Mouse (Mus musculus) common myeloid progenitor, adult 5-6 weeks (primary cell): ENCODE measurements at regions not wholly inside any gene's neighbourhood (a gene's known extent, or its start where the extent isn't known, plus 50 kb on each side); places are given as distances from the start of the nearest gene placed in this dataset.
A peak's percentile ranks its signal among the peaks of the same experiment; 100 is the strongest.

Experiments
- ATAC-seq: replicated peaks from 2 replicates; pipeline ENCODE4 v1.8.0; 2016; ENCODE audit warnings: low read depth, mild to moderate bottlenecking, moderate TSS enrichment, inconsistent platforms; ENCODE audit not compliant: poor library complexity, severe bottlenecking

GRCm38 (mm10) chr3:38076835-38077234 lies 352.5 kb upstream of the Gm5148 start:
- peak; percentile 79 for ATAC-seq

- no peak for ATAC-seq
Observed at GRCm38 (mm10) chr3:38073946-38074345, 349.7 kb upstream of the Gm5148 start.

GRCm38 (mm10) chr3:38055627-38056026 lies 331.3 kb upstream of the Gm5148 start:
- no peak for ATAC-seq

GRCm38 (mm10) chr3:38052941-38053340 lies 328.7 kb upstream of the Gm5148 start:
- no peak for ATAC-seq

DNA sequence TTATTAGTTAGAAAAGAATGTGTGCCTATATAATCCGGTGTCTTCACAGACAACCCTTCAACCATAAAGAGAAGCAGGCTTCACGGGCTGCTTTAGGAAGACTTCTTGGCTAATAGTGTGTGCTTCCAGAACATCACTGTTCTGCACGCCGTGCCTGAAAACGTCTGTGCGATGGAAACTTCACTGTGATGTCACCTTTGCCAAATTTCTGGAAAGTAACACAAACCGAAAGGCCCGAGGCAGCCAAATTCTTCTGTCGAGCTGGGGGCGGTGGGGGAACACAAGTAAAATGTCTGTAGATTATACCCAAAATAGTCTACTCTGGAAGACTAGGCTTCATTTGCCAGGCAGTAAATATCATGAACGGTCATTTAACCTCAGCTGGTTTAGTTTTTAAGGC lies 327.5 kb upstream of the Gm5148 start:
- no peak for ATAC-seq

DNA sequence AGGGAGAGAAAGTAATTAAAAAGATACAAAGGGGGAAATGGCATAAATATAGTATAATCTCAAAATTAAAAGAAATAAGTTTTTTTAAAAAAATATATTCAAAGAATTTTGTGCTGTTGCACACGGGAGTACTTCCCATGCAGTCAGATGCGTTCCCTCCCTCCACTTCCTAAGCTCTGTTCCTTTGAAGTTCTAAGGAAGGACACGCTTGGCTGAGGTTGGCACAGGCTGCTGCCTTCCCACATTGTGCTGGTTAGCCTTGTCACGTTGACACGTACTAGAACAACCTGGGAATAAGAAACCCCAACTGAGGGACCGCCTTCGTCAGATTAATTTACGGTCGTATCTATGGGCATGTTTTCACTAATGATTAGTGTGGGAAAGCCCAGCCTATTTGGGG lies 326.6 kb upstream of the Gm5148 start:
- ATAC-seq: no peak

GRCm38 (mm10) chr3:38050366-38050765 lies 326.1 kb upstream of the Gm5148 start:
- ATAC-seq: no peak

- ATAC-seq: no peak
Observed at GRCm38 (mm10) chr3:38049290-38049689, 325.0 kb upstream of the Gm5148 start.

DNA sequence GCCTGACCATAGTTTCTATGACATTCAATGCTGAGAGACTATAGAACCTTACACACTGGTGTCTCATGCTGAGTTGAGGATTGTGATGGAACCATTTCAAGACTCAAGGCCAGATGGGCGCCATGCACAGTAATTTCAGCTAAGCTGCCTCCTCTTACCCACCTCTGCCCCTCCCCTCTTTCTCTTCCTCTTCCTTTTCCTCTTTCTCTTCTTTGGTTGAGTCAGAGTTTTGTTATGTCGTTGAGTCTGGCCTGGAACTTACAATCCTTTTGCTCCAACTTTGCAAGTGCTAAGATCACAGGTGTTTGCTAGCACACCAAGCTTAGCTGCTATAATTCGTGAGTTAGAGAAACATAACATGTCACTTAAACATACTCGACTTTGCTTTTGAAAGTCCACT lies 323.2 kb upstream of the Gm5148 start:
- ATAC-seq: no peak

GRCm38 (mm10) chr3:38046611-38047010 lies 322.3 kb upstream of the Gm5148 start:
- ATAC-seq: no peak

DNA sequence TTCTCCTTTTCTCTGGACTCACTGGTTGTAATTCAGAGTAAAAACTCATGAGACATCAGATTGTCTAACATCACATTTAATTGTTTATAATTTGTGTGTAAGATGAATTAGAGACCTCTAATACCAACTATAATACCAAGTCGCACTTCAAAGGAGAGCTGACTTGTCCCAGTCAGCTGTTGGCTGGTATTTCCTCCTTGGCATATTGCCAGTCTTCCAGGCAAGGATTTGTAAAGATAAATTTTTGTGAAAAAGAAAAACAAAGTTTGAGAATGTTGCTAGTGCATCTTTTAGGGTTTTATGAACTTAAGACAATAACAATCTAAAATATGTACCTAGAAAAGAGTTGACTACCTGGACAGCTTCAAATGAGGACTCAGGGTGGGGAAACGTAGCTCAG lies 321.7 kb upstream of the Gm5148 start:
- no peak for ATAC-seq

- ATAC-seq: no peak
Observed at GRCm38 (mm10) chr3:38045523-38045922, 321.2 kb upstream of the Gm5148 start.

DNA sequence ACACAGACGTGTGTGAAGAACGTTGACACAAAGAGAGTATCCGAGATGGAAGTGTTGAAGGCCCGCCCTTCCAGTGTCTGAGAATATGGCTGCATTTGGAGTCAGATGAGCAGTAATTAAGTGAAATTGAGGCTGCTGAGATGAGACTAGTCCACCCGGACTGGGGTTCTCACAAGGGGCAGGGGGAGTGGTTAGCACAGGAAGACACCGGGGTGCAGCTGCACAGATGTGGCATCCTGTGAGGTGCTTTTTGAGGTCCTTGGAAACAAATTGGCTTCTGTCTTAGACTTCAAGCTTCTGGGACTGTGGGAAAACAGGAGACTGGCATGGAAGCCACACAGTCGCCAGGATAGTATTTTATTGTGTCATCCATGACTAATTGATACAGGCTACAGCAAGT lies 320.0 kb upstream of the Gm5148 start:
- no peak for ATAC-seq

GRCm38 (mm10) chr3:38042614-38043013 lies 318.3 kb upstream of the Gm5148 start:
- 0 out of 2 replicates have a peak, but pooled peaks have one; percentile 50 for ATAC-seq

DNA sequence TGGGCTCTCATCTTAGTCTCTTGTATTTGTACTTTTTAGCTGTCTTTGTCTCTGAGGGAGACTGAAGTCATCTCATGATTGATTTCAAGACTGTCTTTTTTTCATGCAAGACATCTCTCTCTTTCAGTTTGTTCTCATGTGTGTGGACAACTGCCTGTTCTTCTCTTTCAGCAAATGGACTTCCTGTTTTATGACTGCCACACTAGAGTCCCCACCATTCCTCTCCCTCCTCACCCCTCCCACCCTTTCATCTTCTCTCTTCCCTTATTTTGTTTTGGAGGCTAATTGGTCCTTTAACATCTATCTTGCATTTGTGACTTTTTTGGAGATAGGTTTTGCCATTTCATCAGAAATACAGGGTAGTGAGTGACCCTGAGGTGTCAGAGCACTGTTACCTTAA lies 311.8 kb upstream of the Gm5148 start:
- ATAC-seq: peak; percentile 77

DNA sequence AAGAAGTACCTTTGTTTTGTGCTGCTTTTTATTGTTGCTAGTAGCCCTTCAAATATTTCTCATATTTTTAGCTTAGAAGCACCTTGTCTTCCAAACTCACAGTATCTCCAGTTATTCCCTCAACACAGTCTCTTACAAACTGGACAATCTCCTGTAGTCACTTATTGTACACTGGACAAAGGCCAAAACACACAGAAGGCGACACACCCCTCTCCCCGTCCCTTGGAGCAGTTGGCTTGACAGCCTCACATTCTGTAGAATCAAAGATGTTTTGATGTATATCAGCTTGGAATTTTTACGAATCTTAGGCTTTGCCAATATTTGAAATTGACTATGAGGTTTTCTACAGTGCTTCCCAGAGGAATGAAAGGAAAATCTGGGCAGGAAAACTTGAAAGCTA lies 309.8 kb upstream of the Gm5148 start:
- ATAC-seq: no peak

DNA sequence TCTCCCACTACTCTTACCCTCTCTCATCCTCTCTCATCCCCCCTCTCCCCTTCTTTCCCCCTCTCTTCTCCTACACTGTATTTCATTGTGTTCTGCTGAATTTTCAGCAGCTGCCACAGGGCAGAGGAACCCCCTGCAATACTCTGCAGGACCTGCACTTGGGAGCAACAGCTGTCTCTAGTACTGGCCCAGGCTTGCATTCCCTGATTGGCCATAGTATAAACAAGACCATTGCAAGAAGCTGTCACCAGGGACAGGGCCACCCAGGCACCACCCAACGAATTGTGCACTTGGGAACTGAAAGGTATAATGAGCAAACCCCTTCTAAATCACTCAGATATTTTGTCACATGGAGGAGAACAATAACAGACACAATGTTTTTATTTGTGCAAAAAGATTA lies 290.5 kb upstream of the Gm5148 start:
- no peak for ATAC-seq

- ATAC-seq: no peak
Observed at GRCm38 (mm10) chr3:38009168-38009567, 284.9 kb upstream of the Gm5148 start.

DNA sequence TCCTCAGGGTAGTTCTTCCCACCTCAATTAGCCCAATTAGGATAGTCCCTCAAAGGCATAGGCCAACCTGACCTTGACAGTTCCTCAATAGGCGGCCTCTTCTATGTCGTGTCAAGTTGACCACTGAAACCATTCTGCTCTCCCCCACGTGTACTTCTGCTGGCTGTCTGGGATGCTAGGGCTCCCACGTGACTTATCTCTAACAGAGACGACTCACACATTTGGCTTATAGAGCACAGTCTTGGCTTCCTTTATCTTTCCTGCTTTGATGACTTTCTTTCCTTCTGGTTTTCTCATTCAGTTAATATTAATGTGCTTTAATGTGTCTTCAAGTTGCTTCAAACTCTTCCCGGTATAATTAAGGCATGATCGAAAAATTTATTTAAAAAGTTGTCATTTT lies 284.0 kb upstream of the Gm5148 start:
- ATAC-seq: 0 out of 2 replicates have a peak, but pooled peaks have one; percentile 39

GRCm38 (mm10) chr3:38007626-38008025 lies 283.3 kb upstream of the Gm5148 start:
- ATAC-seq: no peak

- ATAC-seq: no peak
Observed at GRCm38 (mm10) chr3:38002275-38002674, 278.0 kb upstream of the Gm5148 start.

DNA sequence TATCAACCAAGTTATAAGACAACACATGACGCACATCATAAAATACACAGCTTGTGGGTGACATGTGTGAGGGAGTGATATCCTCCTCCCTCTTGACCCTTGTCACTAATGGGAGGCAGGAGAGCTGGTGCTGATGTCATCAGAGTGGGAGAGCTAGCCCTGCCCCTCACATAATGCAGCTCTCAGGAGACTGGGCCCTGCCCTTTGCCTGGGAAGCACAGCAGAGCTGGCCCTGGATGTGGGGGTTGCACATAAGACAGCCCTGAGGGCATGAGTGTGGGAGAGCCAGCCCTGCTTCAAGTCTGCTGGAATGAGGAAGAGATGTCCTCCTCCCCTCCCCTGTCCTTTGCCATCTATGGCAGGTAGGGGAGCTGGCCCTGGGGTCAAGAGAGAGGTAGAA lies 275.5 kb upstream of the Gm5148 start:
- ATAC-seq: no peak

- ATAC-seq: no peak
Observed at GRCm38 (mm10) chr3:37997998-37998397, 273.7 kb upstream of the Gm5148 start.
